Mouse (Mus musculus) lung, postnatal 25 days (tissue): Measurements from ENCODE around the gene Zwilch.
"Not testable (repeated sequence)": the region's sequence is repeated elsewhere in the genome, so short reads cannot be mapped to it uniquely, and the experiment has no call there.

ENCODE experiments used
- DNase-seq: peaks from one replicate; pipeline ENCODE4 v3.0.0; 2022; ENCODE audit warnings: low spot score

Gene Zwilch

GRCm38 (mm10) chr9:64172816-64173665 is at the start of gene Zwilch, which contains the start of gene Rpl4:
Zwilch (minus strand) TSS chr9:64173104.
Rpl4 (plus strand) TSS chr9:64173375.
- DNase-seq: peak; percentile 73

GRCm38 (mm10) chr9:64222098-64222497 is 49.2 kb upstream of the Zwilch start:
- no peak for DNase-seq

GRCm38 (mm10) chr9:64221480-64221879 is 48.6 kb upstream of the Zwilch start:
- no peak for DNase-seq

DNA sequence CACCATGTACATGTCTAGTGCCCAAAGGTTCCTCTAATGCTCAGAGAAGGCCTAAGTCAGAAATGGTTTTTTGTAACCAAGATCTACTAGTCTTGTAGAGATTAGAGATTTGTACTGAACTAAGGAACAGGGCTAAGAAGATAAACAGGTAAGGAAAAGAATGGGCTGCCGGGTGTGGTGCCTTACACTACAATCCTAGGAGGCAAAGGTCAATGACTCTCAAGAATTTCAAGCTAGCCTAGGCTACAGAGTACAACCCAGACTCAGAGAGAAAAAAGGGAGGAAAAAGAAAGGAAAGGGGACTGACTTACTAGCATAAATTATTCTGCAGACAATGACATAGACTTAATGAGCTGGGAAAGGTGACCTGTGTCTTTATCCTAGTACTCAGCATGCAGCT is 47.7 kb upstream of the Zwilch start:
- no peak for DNase-seq

- DNase-seq: no peak
Observed at GRCm38 (mm10) chr9:64219772-64220420, 47.0 kb upstream of the Zwilch start.

DNA sequence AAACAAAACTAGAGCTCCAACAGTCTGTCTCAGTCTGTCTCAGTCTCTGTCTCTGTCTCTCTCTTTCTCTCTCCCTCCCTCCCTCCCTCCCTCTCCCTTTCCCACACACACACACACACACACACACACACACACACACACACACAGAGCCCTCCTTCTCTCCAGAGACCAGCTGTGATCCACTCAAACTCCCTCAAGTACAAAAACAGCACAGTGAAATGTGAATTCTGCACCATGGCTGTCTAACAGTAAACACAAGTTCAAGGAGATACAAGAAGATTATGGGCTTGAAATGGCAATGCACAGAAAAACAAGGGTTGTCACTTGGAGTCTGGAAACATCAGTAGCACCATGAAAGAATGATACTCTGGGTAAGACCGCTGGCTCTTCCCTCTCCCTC is 46.4 kb upstream of the Zwilch start:
- DNase-seq: no peak

DNA sequence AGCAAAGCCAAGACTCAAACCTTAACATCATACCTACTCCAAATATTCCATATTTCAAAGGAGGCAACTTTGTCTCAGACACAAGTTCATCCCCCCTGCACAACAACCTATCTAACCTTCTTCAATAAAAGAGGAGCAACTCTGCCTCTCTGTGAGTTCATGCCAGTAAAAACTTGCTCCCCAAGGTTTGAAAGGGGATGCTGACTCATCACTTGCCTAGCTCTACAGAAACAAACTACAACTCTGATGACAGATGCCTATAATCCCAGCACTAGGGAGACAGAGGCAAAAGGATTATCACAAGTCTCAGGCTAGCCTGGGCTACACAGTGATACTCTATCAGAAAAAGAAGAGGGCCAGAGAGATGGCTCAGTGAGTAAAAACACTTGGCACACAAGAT is 45.0 kb upstream of the Zwilch start:
- DNase-seq: no peak

- no peak for DNase-seq
Observed at GRCm38 (mm10) chr9:64216641-64217040, 43.7 kb upstream of the Zwilch start.

DNA sequence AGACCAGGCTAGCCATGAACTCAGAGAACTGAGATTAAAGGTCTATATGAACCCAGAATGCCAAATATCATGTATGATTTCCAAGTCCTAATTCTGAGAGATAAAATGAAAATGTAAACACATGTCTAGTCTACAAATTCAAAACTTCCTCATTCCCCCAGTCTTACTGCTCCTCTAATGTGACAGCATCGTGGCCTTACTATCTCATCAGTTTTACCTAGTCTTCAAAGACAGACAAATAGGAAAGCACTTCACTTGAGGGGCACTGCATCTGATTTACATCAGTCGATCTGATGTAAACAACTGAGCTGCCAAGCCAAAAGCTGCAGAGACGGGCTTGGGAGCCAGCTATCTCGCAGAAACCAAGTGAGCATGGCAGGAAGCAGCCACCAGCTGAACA is 43.2 kb upstream of the Zwilch start:
- no peak for DNase-seq

DNA sequence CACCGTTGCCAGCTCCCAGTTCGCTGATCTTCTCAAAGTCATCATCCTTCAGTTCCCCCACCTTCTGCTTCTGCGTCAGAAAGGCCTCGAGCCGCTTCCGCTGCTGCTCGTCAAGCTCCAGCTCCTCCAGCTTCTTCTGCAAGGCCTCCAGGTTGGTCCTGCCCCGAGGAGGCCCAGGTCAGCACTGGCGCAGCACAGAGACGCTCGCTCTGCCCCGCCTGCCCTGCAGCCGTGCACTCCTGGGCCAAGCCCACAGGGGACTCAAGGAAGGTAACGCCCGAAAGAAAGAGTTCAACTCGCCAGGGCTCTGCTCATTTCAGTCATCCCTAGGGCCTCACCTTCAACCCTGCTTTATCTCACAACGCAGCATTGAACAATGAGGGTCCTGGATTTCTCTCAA is 41.5 kb upstream of the Zwilch start:
- no peak for DNase-seq

DNA sequence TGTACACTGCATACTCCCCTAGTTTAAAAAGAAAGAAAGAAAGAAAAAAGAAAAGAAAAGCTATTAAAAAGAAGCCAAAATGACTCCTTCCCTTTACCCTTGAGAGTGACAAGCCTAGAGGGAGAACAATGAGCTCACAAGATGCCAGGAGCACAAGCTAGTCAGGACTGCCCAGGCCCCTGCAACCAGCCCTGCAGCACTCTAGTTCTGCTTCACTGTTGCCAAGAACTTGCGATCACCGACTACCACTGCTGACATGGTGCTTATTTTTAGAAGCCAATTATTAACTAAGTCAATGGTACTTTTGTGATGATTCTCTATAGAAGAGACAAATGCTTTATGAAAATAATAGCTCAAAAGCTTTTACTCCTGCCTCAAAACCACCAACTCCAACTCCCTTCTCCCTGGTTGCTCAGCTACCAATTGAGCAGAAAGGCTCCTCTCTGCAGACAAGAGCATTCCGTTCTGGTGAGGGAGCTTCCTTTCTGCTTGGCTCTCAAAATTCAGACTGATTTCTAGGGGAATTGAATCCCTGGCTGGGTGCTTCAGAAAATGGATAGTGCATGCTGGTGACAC is 34.7 kb upstream of the Zwilch start:
- no peak for DNase-seq

DNA sequence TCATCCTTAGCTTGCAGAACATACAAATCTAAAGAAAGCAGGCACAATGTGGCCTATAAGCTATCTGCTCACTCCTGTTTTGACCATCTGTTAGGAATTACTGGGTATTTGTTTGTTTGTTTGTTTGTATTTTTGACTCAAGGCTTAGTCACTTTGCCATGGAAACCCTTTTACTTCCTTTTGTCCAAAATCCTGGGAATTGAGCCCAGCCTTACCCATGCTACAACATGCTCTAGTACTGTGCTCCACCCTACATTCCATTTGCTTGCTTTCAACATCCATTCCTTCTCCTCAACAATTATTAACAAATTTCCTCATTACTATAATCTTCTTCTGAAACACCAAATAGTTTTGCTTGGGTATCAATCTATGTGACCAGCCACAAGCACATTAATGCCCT is 30.0 kb upstream of the Zwilch start:
- DNase-seq: no peak

DNA sequence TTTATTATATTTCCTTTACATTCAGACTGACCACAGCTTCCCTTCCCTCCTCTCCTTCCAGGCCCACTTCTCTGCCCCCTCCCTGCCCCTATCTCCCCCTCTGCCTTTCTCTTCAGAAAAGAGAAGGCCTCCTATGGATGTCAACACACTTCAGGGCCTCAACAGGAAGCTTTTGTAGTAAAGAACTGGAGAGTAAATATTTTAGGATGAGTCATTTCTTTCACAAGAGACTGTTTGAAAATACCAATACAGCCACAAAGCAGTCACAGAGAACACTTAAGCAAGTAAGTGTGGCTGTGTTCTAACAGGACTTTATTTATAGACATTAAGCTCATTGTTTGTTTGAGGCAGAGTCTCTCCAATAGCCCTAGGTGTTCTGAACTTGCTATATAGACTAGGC is 29.4 kb upstream of the Zwilch start:
- DNase-seq: peak; percentile 27

GRCm38 (mm10) chr9:64199897-64200296 is 27.0 kb upstream of the Zwilch start:
- DNase-seq: no peak

GRCm38 (mm10) chr9:64198763-64199418 is 26.0 kb upstream of the Zwilch start:
- not testable (repeated sequence) for DNase-seq

- DNase-seq: no peak
Observed at GRCm38 (mm10) chr9:64198068-64198762, 25.3 kb upstream of the Zwilch start.

DNA sequence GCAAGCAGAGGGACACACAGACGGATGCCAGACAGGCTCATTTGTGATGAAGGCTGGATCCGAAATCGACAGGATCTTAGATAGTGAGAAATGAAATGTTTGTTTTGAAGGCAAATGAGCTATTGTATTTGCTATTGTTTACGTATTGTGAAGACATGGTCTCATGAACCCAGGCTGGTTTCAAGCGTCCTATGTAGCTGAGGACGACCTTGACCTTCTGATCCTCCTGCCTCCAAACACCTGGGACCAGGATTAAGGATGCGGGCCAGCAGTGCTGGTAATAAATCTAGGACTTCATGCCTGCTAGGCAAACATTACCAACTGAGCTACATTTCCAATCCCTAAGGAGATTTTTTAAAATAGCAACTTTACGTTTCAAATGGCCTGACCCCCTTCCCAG is 24.6 kb upstream of the Zwilch start:
- DNase-seq: no peak

- no peak for DNase-seq
Observed at GRCm38 (mm10) chr9:64195554-64195953, 22.6 kb upstream of the Zwilch start.

GRCm38 (mm10) chr9:64193879-64194278 is 21.0 kb upstream of the Zwilch start:
- no peak for DNase-seq

GRCm38 (mm10) chr9:64184166-64184840 is 11.4 kb upstream of the Zwilch start:
- DNase-seq: no peak

- not testable (repeated sequence) for DNase-seq
Observed at GRCm38 (mm10) chr9:64183295-64183694, 10.4 kb upstream of the Zwilch start.
